Mouse (Mus musculus) liver, postnatal 0 days (tissue): ENCODE measurements at regions not wholly inside any gene's neighbourhood (a gene's known extent, or its start where the extent isn't known, plus 50 kb on each side); places are given as distances from the start of the nearest gene placed in this dataset.

ENCODE experiments used
- ATAC-seq: fragments of 200-750 bp; cut with Nextera tagmentation; 2 replicates; pipeline ENCODE4 v1.8.0; 2017; ENCODE audit warnings: mild to moderate bottlenecking, moderate library complexity
- DNase-seq: peaks from one replicate; pipeline ENCODE4 v3.0.0-alpha.2; 2016
- H3K27ac ChIP-seq: fragments of 300-500 bp; sonication (generic); 2 replicates; pipeline ENCODE4 v1.5.1; 2014; ENCODE audit warnings: antibody characterized with exemption, moderate library complexity, mild to moderate bottlenecking, low read depth
- H3K27me3 ChIP-seq: fragments of 300-500 bp; sonication (generic); 2 replicates; pipeline ENCODE4 v1.6.1; 2014; ENCODE audit warnings: low read length, control low read depth, mixed read lengths; ENCODE audit not compliant: insufficient read depth
- H3K36me3 ChIP-seq: fragments of 300-500 bp; sonication (generic); replicated peaks from 2 replicates; pipeline ENCODE4 v1.6.1; 2014; ENCODE audit warnings: mild to moderate bottlenecking, control low read depth, low read length, moderate library complexity, mixed read lengths; ENCODE audit not compliant: insufficient read depth
- H3K4me1 ChIP-seq: fragments of 300-500 bp; sonication (generic); 2 replicates; pipeline ENCODE4 v1.6.1; 2014; ENCODE audit warnings: antibody characterized with exemption, mild to moderate bottlenecking, control low read depth; ENCODE audit not compliant: insufficient read depth
- H3K4me2 ChIP-seq: fragments of 300-500 bp; sonication (generic); 2 replicates; pipeline ENCODE4 v1.6.1; 2014; ENCODE audit warnings: low read depth, mild to moderate bottlenecking, low read length, moderate library complexity, mixed read lengths
- H3K4me3 ChIP-seq: fragments of 300-500 bp; sonication (generic); 2 replicates; pipeline ENCODE4 v1.5.1; 2014; ENCODE audit warnings: low read depth, low read length
- H3K9ac ChIP-seq: fragments of 300-500 bp; sonication (generic); replicated peaks from 2 replicates; pipeline ENCODE4 v1.6.1; 2014; ENCODE audit warnings: mild to moderate bottlenecking, moderate library complexity
- H3K9me3 ChIP-seq: fragments of 300-500 bp; sonication (generic); 2 replicates; pipeline ENCODE4 v1.6.1; 2016; ENCODE audit warnings: mild to moderate bottlenecking, control low read depth, low read length, mixed read lengths
- CTCF ChIP-seq: sonication (generic); IDR thresholded peaks from 2 replicates; pipeline ENCODE4 v1.5.1; 2016; ENCODE audit warnings: antibody characterized with exemption, low read depth
- EP300 ChIP-seq: IDR thresholded peaks from 2 replicates; pipeline ENCODE4 v1.6.1; 2016; ENCODE audit warnings: antibody characterized with exemption, low read depth, mild to moderate bottlenecking
- WGBS: fragments of 180-500 bp; shearing (Covaris S2); extraction: QIAGEN DNeasy Blood & Tissue Kit; methylation state at CpG from one replicate; pipeline ENCODE4 v1.1.7; 2014; ENCODE audit not compliant: insufficient replicate concordance; 5-methylcytosine and 5-hydroxymethylcytosine counted together

DNA sequence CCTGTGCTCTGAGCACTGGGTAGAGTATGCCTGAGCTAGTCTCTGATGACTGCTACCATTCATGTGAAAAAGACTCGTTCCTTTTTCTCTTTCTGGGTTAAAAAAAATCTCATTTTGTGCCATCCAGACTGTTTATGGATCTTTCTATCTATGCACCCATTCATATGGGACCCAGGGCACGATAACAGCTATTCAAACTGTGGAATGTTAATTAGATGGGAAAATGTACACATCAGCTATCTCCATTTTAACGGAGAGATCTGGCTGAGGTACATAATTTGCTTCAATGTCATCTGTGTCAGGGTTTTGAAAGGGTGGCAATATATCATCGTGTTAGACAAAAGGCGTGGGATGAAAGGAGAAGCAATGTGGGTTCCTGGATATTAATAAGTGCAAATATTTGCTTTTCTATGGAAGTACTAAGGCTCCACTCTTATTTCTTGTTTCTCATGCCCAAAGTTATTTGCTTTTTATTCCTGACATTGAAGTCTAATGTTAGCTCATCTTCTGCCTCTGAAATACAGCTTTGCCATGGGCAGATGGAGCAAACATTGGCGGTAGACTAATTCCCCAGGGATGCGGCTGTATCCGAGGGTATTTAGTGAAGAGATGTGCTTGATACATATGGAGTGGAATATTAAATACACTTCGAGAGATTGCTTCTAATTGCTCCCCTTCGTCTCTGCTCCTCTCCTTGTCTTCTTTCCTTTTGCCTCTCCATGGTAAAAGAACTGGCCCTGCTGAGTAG, 116.0 kb upstream of the Eif4g2 start:
- Histone ChIP-seq H3K27me3 (no peaks in the 10 kb centered on the region), H3K4me3 (no peak overlapping the region), H3K4me1 (no peaks in the 10 kb centered on the region), H3K9ac (no peak overlapping the region), H3K9me3 (no peaks in the 10 kb centered on the region), H3K4me2 (no peak overlapping the region), H3K36me3 (no peaks in the 10 kb centered on the region), H3K27ac (no peak overlapping the region)
- no peak for TF ChIP-seq CTCF
- TF ChIP-seq EP300 = no peak
- DNase-seq (no peak), ATAC-seq (no peak)
- 74% methylated on average over 10 of the region's 10 CpGs for WGBS

DNA sequence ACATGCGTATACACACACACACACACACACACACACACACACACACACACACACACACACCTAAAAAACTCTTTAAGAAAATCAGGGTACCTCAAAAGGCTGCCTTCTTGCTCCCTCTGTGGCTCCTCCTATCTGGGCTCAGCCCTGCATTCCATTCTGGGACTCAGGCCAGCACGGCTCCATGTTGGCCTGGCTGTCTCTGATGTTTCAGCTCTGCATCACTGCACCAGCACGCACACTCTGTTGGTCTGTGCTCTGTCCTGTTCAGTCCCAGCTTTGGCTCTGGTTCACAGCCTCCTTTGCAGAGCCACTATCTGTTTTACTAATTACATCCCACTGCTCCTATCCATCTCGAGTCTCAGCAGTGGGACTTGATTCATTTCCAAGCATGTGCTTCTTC, 108.8 kb upstream of the Eif4g2 start:
- Histone ChIP-seq H3K27ac (no peak overlapping the region), H3K4me3 (no peak overlapping the region), H3K27me3 (no peaks in the 10 kb centered on the region), H3K4me1 (no peaks in the 10 kb centered on the region), H3K9ac (no peak overlapping the region), H3K9me3 (no peaks in the 10 kb centered on the region), H3K36me3 (no peaks in the 10 kb centered on the region), H3K4me2 (no peak overlapping the region)
- TF ChIP-seq CTCF (no peak), EP300 (no peak)
- DNase-seq (no peak), ATAC-seq (no peak)
- WGBS = 59% methylated on average over 4 of the region's 4 CpGs

DNA sequence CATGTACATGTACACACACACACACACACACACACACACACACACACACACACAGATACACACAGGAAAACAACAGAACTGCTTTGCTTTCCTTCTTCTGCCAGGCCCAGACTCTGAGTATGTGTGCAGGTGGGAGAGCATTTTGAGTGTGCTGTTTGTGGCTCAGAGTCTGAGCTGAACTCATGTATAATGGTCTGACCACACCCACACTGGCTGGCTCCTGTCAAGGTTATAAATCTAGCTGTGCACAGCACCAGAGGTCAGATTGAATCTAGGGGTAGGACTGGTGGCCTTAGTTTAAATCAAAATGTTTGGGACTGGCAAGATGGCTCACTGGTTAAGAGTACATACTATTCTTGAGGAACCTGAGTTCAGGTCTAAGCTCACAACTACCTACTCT, 108.4 kb upstream of the Eif4g2 start:
- no peak overlapping the region for H3K27ac ChIP-seq
- H3K4me1 ChIP-seq = no peaks in the 10 kb centered on the region
- H3K9ac ChIP-seq = no peak overlapping the region
- H3K9me3 ChIP-seq = no peaks in the 10 kb centered on the region
- DNase-seq = no peak
- H3K27me3 ChIP-seq = no peaks in the 10 kb centered on the region
- H3K4me2 ChIP-seq = no peak overlapping the region
- no peak for ATAC-seq
- no peak for TF ChIP-seq CTCF
- no peak for TF ChIP-seq EP300
- H3K36me3 ChIP-seq = no peaks in the 10 kb centered on the region
- no peak overlapping the region for H3K4me3 ChIP-seq

DNA sequence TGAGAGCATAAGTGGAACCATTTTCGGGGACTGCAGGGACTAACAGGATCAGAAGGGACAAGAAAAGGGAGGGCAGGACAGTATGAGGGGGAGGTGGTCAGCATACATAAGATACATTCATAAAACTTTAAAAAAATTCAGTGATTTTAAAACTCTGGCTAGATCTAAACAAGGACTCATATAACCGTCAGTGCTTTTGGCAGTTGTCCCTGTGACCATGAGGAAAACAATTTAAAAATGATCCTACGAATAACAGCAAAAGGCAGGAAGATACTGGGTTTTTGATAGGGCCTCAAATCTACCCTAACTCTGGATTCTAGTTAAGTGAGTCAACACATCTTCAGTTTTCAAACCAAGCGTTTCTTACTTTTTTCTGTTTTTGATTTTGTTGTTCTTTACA, 106.9 kb upstream of the Eif4g2 start:
- Histone ChIP-seq H3K27ac (no peak overlapping the region), H3K36me3 (no peaks in the 10 kb centered on the region), H3K9ac (no peak overlapping the region), H3K4me1 (no peaks in the 10 kb centered on the region), H3K4me3 (no peak overlapping the region), H3K27me3 (no peaks in the 10 kb centered on the region), H3K4me2 (no peak overlapping the region), H3K9me3 (no peaks in the 10 kb centered on the region)
- WGBS = 76% methylated on average over 4 of the region's 4 CpGs
- TF ChIP-seq CTCF (no peak), EP300 (no peak)
- no peak for DNase-seq
- no peak for ATAC-seq

DNA sequence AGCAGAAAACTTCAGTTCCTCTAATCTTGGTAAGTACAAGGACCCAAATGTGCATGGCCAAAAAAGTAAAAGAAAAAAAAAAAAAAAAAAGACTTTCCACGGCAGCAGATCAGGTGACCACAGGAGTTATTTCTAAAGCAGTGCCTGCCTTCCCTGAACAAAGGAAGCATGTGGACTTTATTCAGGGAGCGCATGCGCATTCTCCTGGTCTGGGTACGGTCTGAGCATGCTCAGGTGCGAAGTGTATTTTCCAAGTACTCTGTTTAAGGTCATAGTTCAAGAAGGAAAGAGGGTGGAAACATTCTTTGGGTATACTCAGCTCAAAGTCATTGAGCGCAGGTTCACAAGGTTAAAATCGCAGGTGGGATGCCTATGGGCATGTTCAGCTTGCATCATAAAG, 103.1 kb upstream of the Eif4g2 start:
- Histone ChIP-seq H3K27me3 (0 out of 2 replicates have a peak, but pooled peaks cover 3% of the 10 kb centered on the region), H3K36me3 (no peaks in the 10 kb centered on the region), H3K9me3 (no peaks in the 10 kb centered on the region), H3K9ac (no peak overlapping the region), H3K4me1 (peaks cover under 1% of the 10 kb centered on the region; the same call in 1 of the 2 replicates), H3K4me2 (no peak overlapping the region), H3K27ac (no peak overlapping the region), H3K4me3 (no peak overlapping the region)
- no peak for TF ChIP-seq CTCF
- TF ChIP-seq EP300 = no peak
- WGBS = 70% methylated on average over 7 of the region's 7 CpGs
- DNase-seq (no peak), ATAC-seq (no peak)

DNA sequence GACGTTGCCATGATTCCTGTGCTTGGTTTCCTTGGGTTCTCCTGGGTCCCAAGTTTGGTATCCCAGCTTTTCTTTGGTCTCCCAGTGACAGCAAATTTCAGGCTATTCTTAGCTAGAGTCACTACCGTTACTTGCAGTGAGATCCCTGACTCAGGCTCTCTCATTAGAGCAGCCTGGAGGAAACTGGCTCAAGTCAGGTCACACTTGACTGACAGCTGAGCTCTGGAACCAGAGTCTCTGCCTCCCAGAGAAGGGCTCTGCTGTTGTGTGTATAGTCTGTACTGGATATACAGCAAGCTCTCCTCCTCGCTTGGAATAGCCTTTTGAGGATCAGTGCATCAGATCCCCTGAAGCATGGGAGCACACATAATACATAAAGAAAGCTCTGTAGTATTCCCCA, 100.7 kb upstream of the Eif4g2 start:
- 63% methylated on average over 3 of the region's 3 CpGs for WGBS
- no peak overlapping the region for H3K4me2 ChIP-seq
- TF ChIP-seq EP300 (no peak), CTCF (no peak)

More for the DNA sequence above, 100.7 kb upstream of the Eif4g2 start:
- no peak for ATAC-seq
- no peak overlapping the region for H3K4me3 ChIP-seq
- peaks cover 17% of the 10 kb centered on the region for H3K4me1 ChIP-seq
- no peak overlapping the region for H3K27ac ChIP-seq
- no peaks in the 10 kb centered on the region for H3K9me3 ChIP-seq
- H3K9ac ChIP-seq = no peak overlapping the region
- DNase-seq = no peak
- no peaks in the 10 kb centered on the region for H3K36me3 ChIP-seq
- 0 out of 2 replicates have a peak, but pooled peaks cover 3% of the 10 kb centered on the region for H3K27me3 ChIP-seq
